Mouse (Mus musculus) small intestine, adult 2 months (tissue): Measurements from ENCODE around the gene Bahcc1.

Source experiments
- CTCF ChIP-seq: fragments of 200-500 bp; IDR thresholded peaks from 2 replicates; pipeline ENCODE4 v1.5.1; 2012; ENCODE audit warnings: low read depth, mild to moderate bottlenecking, control low read depth, inconsistent platforms, low read length, moderate library complexity, mixed read lengths; ENCODE audit not compliant: insufficient replicate concordance, insufficient read length; ENCODE audit errors: extremely low read depth
- POLR2A ChIP-seq: fragments of 200-500 bp; IDR thresholded peaks from 2 replicates; pipeline ENCODE4 v1.6.1; 2012; ENCODE audit warnings: low read depth, mild to moderate bottlenecking, control low read depth, inconsistent platforms, low read length, moderate library complexity

DNA sequence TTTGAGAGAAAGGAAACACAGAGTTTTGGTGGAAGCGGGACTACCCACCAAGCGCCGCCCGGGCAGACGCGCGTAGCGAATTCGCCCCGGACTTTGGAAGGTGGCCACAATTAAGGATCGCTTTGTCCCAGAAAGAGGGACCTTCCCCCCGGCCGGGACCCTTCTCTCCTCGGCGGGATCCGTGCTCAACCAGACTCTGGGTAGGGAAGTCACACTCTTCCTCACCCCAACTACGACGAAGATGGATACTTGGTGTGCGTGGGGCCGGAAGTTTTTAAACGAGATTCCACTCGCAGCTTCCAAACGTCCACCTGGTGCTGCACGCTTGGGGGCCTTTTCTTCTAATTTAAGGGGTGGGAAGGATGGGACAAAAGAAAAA is 44.7 kb upstream of the Bahcc1 start:
- TF ChIP-seq POLR2A (no peak), CTCF (no peak)
